In genomic region chr8:123247748-123248147, GRCm38 (mm10) we compare ENCODE assay signal across 15 mouse cellular contexts.
"Had no signal": no experiment of that assay in that cellular context is flagged by ENCODE, and none has a peak within 500 bp of the region (broad histone marks: within the 10 kb centered on the region; RNA-seq: fewer than 3 reads in every experiment).

No protein-coding gene starts in this region.

- H3K4me2 ChIP-seq: liver, embryonic 15.5 days; midbrain, embryonic 13.5 days; midbrain, embryonic 15.5 days; neural tube, embryonic 12.5 days; stomach, embryonic 15.5 days had no signal

- H3K27ac ChIP-seq: liver, embryonic 15.5 days; macrophage; midbrain, embryonic 13.5 days; midbrain, embryonic 15.5 days; neural tube, embryonic 12.5 days; stomach, embryonic 15.5 days; stomach, postnatal 0 days had no signal

- H3K9ac ChIP-seq: liver, embryonic 15.5 days; liver, postnatal 0 days; midbrain, embryonic 13.5 days; midbrain, embryonic 15.5 days; neural tube, embryonic 12.5 days; stomach, embryonic 15.5 days had no signal

- DNase-seq: liver, postnatal 0 days; lung, adult 2 months; lung, postnatal 10 days; right cerebral cortex, postnatal 14 days; thymus, adult 2 months; thymus, postnatal 25 days; thymus, postnatal 4 days had no signal

- ATAC-seq: liver, postnatal 0 days; midbrain, embryonic 13.5 days; midbrain, embryonic 15.5 days had no signal

- H3K4me3 ChIP-seq: liver, embryonic 15.5 days; megakaryocyte, embryonic 14.5 days; midbrain, embryonic 13.5 days; midbrain, embryonic 15.5 days; neural tube, embryonic 12.5 days; stomach, embryonic 15.5 days had no signal

- H3K27me3 ChIP-seq: liver, embryonic 15.5 days; megakaryocyte, embryonic 14.5 days; midbrain, embryonic 13.5 days; midbrain, embryonic 15.5 days; neural tube, embryonic 12.5 days; stomach, embryonic 15.5 days had no signal

- H3K9me3 ChIP-seq: liver, embryonic 15.5 days; megakaryocyte, embryonic 14.5 days; midbrain, embryonic 13.5 days; midbrain, embryonic 15.5 days; neural tube, embryonic 12.5 days; stomach, embryonic 15.5 days had no signal
